Mouse (Mus musculus) intestine, postnatal 0 days (tissue): ENCODE results near the gene Otop2. TPM values are rescaled to one million over a fixed set of nuclear protein-coding genes. Genes with fewer than 3 reads are reported as not detected.

Experiments
- ATAC-seq: fragments of 200-750 bp; cut with Nextera tagmentation; 2 replicates; pipeline ENCODE4 v1.8.0; 2017; ENCODE audit warnings: mild to moderate bottlenecking, moderate TSS enrichment, moderate library complexity
- H3K27ac ChIP-seq: fragments of 300-500 bp; sonication (generic); 2 replicates; pipeline ENCODE4 v1.5.1; 2014; ENCODE audit warnings: mild to moderate bottlenecking, low read depth, low read length, moderate library complexity
- H3K27me3 ChIP-seq: fragments of 300-500 bp; sonication (generic); replicated peaks from 2 replicates; pipeline ENCODE4 v1.6.1; 2014; ENCODE audit warnings: low read length, mixed read lengths; ENCODE audit not compliant: control insufficient read depth, insufficient read depth
- H3K36me3 ChIP-seq: fragments of 300-500 bp; sonication (generic); 2 replicates; pipeline ENCODE4 v1.6.1; 2014; ENCODE audit warnings: mild to moderate bottlenecking, moderate library complexity; ENCODE audit not compliant: control insufficient read depth, insufficient read depth
- H3K4me1 ChIP-seq: fragments of 300-500 bp; sonication (generic); replicated peaks from 2 replicates; pipeline ENCODE4 v1.6.1; 2014; ENCODE audit warnings: antibody characterized with exemption, low read length, mixed read lengths; ENCODE audit not compliant: control insufficient read depth, insufficient read depth
- H3K4me2 ChIP-seq: fragments of 300-500 bp; sonication (generic); replicated peaks from 2 replicates; pipeline ENCODE4 v1.6.1; 2014; ENCODE audit warnings: low read depth, mild to moderate bottlenecking, moderate library complexity
- H3K4me3 ChIP-seq: fragments of 300-500 bp; sonication (generic); 2 replicates; pipeline ENCODE4 v1.5.1; 2014; ENCODE audit warnings: low read depth, low read length
- H3K9ac ChIP-seq: fragments of 300-500 bp; sonication (generic); 2 replicates; pipeline ENCODE4 v1.6.1; 2014; ENCODE audit warnings: mild to moderate bottlenecking, low read depth, low read length
- H3K9me3 ChIP-seq: fragments of 300-500 bp; sonication (generic); 2 replicates; pipeline ENCODE4 v1.6.1; 2016; ENCODE audit warnings: mixed run types; ENCODE audit not compliant: control insufficient read depth
- CTCF ChIP-seq: sonication (generic); IDR thresholded peaks from 2 replicates; pipeline ENCODE4 v1.5.1; 2016; ENCODE audit warnings: low read depth, mild to moderate bottlenecking, control low read depth, antibody characterized with exemption, moderate library complexity
- WGBS: fragments of 180-500 bp; shearing (Covaris S2); extraction: QIAGEN DNeasy Blood & Tissue Kit; methylation state at CpG from one replicate; pipeline ENCODE4 v1.1.7; 2014; 5-methylcytosine and 5-hydroxymethylcytosine counted together
- polyA plus RNA-seq: library from polyadenylated mRNA; unstranded; fragments of >200 nt; fragmentation: Nextera tagmentation; extraction: Ambion mirVana; gene quantifications from 2 replicates; pipeline ENCODE4 v1.2.1, GENCODE M21; 2015

The Otop2 gene
- polyA plus RNA-seq, 1 experiment from 2014 or later = 0.05 TPM

DNA sequence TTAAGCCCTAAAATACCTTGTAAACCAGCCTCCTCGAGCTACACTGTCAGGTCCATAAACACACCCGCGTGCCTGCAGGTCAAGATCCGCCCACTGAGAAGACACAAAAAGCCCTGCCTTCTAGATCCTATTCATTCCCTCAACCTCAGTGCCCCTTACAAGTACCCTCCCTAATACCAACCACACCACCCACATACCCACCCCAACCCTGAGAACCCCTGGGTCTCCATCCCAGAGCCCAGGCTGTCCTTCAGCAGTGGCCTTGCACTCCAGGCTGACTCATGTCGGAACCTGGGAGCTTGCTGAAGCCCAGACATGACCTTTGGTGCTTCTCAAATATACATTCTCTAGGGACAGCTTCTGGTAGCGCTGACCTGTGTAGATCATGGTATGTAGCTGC is 32.2 kb upstream of the Otop2 start:
- H3K4me3 ChIP-seq = no peak overlapping the region
- WGBS = 72% methylated on average over 6 of the region's 6 CpGs
- H3K4me1 ChIP-seq = peaks cover 3% of the 10 kb centered on the region; the same call in 1 of the 2 replicates
- no peak for TF ChIP-seq CTCF
- peaks cover 4% of the 10 kb centered on the region; the same call in 1 of the 2 replicates for H3K36me3 ChIP-seq
- no peak for ATAC-seq
- H3K4me2 ChIP-seq = no peak overlapping the region
- H3K9ac ChIP-seq = no peak overlapping the region
- H3K9me3 ChIP-seq = no peaks in the 10 kb centered on the region
- no peak overlapping the region for H3K27ac ChIP-seq
- no peaks in the 10 kb centered on the region for H3K27me3 ChIP-seq

DNA sequence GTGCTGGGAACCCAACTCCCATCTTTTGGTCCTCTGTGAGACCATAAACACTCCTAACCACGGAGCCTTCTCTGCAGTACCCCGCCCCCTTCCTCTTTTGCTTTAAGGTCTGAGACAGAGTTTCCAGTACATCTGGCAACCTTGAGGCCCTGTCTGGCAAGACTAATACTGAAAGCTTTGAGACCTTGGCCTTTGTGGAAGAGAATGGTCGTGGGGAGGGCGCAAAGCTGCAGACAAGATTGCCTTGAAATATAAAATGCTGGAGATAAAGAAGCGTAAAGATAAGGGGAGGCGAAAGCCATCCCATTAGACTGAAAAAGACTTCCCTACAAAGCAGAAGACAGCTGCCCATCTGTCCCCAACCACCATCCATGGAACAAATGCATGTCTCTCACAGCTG is 31.5 kb upstream of the Otop2 start:
- ATAC-seq = no peak
- H3K4me3 ChIP-seq = no peak overlapping the region

DNA sequence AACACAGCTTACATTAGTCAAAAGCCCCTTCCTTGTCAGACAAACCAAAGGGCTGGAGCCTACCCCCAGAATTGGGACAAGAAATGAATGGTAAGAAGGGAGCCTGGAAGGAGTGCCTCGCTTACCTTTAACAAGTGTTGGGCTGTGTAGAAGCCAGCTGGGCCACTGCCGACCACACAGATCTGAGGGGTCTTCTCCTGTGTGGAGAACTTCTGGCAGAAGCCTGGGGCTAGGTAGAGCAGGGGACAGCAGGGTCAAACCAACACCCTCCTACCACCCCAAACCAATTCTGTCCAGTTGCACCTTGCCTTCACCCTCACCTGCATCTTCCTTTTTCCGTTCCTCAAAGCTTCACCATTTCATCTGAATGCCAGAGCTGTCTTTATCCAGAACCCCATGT is 31.0 kb upstream of the Otop2 start:
- Histone ChIP-seq H3K36me3 (peaks cover 4% of the 10 kb centered on the region; the same call in 1 of the 2 replicates), H3K4me3 (peak overlapping the region; percentile 60; the same call in 1 of the 2 replicates), H3K27me3 (no peaks in the 10 kb centered on the region), H3K27ac (no peak overlapping the region), H3K9me3 (no peaks in the 10 kb centered on the region), H3K4me1 (peaks cover 3% of the 10 kb centered on the region; the same call in 1 of the 2 replicates), H3K4me2 (peak overlapping the region; percentile 96), H3K9ac (peak overlapping the region; percentile 54; the same call in 1 of the 2 replicates)
- TF ChIP-seq CTCF = no peak
- ATAC-seq = no peak
- 65% methylated on average over 3 of the region's 3 CpGs for WGBS

More for the DNA sequence above, 31.5 kb upstream of the Otop2 start:
- H3K4me1 ChIP-seq = peaks cover 3% of the 10 kb centered on the region; the same call in 1 of the 2 replicates
- peaks cover 4% of the 10 kb centered on the region; the same call in 1 of the 2 replicates for H3K36me3 ChIP-seq
- H3K27ac ChIP-seq = no peak overlapping the region
- 50% methylated on average over 6 of the region's 6 CpGs for WGBS
- peak overlapping the region; percentile 96; the same call in 1 of the 2 replicates for H3K4me2 ChIP-seq
- no peaks in the 10 kb centered on the region for H3K27me3 ChIP-seq
- H3K9me3 ChIP-seq = no peaks in the 10 kb centered on the region
- TF ChIP-seq CTCF = no peak
- H3K9ac ChIP-seq = no peak overlapping the region

DNA sequence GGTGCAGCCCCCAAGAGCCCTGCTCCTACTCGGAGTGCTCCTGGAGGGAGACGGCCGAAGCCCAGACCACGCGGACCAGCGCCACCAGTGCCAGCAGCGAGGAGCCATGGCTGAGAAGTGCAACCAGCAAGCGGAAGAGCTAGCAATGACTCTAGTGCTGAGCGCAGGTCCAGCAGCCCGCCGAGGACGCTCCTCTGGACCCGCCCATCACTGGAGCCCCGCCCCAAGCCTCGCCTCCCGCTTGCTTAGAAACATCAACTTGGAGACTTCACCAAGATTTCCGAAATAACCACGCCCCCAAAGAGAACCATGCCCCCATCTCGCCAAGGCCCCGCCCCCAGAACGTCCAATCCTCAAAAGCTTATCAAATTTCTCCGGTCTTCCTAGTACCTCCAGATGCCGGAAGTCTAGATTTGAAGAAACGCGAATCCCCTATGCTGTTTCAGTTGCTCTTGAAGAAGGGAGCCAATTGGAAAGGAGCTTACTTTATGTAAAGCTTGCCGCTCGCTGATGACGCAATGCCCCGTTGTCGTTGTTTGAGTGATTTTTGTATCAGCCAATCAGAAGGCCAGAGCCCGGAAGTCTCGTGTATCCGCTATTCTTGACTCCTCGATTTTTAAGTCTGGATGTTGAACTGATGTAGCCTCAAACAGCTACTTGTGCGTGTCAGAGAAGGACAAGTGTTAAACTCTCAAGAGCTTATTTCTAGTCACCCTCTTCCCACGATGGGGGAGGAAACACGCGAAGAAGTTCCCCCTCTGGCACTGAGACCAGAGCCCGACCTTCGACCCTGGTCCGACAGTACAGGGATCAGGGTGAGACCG is 30.0 kb upstream of the Otop2 start, which contains the start of gene Fdxr:
Gene Fdxr (minus strand): TSS at position 271 of the 824 bp plus-strand sequence.
- H3K4me2 ChIP-seq = peak within 1 kb of the TSS; percentile 96
- ATAC-seq = peak; percentile 97
- WGBS = under 1% methylated on average over 42 of the region's 42 CpGs
- peak within 1 kb of the TSS; percentile 75 for H3K27ac ChIP-seq
- H3K27me3 ChIP-seq = no peaks in the 10 kb centered on the region
- H3K9me3 ChIP-seq = no peaks in the 10 kb centered on the region
- peak; percentile 36 for TF ChIP-seq CTCF
- peaks cover 3% of the 10 kb centered on the region; the same call in 1 of the 2 replicates for H3K4me1 ChIP-seq
- peaks cover 2% of the 10 kb centered on the region; the same call in 1 of the 2 replicates for H3K36me3 ChIP-seq
- peak within 1 kb of the TSS; percentile 54 for H3K9ac ChIP-seq
- peak within 1 kb of the TSS; percentile 60 for H3K4me3 ChIP-seq

DNA sequence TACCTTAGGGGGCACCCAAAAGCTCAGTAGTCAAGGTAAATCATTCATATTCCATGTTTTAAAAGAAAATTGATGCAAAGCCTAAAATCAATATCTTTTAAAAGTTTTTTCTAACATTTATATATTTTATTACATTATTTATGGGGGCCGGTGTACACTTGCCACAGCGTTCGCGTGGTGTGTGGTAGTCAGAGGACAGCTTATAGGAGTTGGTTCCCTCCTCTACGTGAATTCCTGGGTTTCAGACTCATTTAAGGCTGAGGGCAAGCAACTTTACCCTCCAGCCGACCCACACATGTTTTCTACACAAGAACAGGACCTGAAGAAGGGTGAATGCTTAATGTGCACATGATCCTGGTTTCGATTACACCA is 29.4 kb upstream of the Otop2 start:
- peak overlapping the region; percentile 75 for H3K27ac ChIP-seq
- ATAC-seq = no peak
- H3K27me3 ChIP-seq = no peaks in the 10 kb centered on the region
- H3K9ac ChIP-seq = 0 out of 2 replicates have a peak overlapping the region, but pooled peaks have one; percentile 1
- H3K4me3 ChIP-seq = peak overlapping the region; percentile 48
- peaks cover 3% of the 10 kb centered on the region; the same call in 1 of the 2 replicates for H3K4me1 ChIP-seq
- no peaks in the 10 kb centered on the region for H3K9me3 ChIP-seq
- peak overlapping the region; percentile 66 for H3K4me2 ChIP-seq
- H3K36me3 ChIP-seq = no peaks in the 10 kb centered on the region
- no peak for TF ChIP-seq CTCF
- WGBS = 17% methylated on average over 7 of the region's 7 CpGs

DNA sequence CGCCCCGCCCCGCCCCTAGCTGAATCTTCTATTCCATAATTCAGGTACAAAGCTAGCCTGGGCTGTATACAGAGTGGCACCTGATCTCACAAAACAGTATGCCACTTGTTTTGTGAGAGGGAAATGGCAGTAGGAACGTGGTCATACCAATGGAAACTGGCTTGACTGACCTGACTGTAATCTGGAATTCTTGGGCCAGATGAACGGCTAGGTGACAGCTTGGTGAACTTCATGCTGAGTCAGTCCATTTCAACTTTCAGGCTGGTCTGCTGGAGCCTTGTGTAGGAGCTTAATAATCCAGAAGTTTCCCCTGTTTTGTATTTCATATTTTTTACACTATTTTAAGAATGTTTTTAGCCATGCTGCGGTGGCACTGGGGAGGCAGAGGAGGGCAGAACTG is 28.8 kb upstream of the Otop2 start:
- H3K4me1 ChIP-seq = peaks cover 3% of the 10 kb centered on the region; the same call in 1 of the 2 replicates
- H3K4me2 ChIP-seq = peak overlapping the region; percentile 66
- no peak for TF ChIP-seq CTCF
- H3K9ac ChIP-seq = 0 out of 2 replicates have a peak overlapping the region, but pooled peaks have one; percentile 1
- 63% methylated on average over 6 of the region's 6 CpGs for WGBS
- no peaks in the 10 kb centered on the region for H3K36me3 ChIP-seq
- no peak overlapping the region for H3K4me3 ChIP-seq
- no peak overlapping the region for H3K27ac ChIP-seq
- ATAC-seq = no peak
- H3K27me3 ChIP-seq = no peaks in the 10 kb centered on the region
- no peaks in the 10 kb centered on the region for H3K9me3 ChIP-seq
